Mouse (Mus musculus) embryo, embryonic 11 days (tissue): ENCODE measurements at regions not wholly inside any gene's neighbourhood (a gene's known extent, or its start where the extent isn't known, plus 50 kb on each side); places are given as distances from the start of the nearest gene placed in this dataset.

ENCODE experiments used
- DNase-seq: peaks from one replicate; pipeline ENCODE4 v3.0.0-alpha.2; 2015

DNA sequence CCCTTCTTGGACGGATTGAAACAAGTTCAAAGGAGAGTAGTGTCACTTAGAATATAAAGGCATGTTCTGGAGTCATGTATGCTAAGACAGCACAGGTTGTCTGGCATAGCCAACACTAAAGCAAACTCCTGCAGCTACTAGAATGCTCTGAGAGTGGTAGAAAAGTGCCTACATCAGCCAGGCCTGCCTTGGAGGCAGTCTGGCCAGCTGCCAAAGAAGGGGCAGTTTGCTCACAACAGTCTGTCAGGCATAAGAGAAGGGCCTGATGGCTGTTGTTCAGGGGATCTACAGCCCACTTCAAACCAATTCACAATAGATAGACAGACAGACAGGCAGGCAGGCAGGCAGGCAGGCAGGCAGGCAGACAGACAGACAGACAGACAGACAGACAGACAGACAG lies 136.5 kb upstream of the Dap start:
- DNase-seq: no peak

DNA sequence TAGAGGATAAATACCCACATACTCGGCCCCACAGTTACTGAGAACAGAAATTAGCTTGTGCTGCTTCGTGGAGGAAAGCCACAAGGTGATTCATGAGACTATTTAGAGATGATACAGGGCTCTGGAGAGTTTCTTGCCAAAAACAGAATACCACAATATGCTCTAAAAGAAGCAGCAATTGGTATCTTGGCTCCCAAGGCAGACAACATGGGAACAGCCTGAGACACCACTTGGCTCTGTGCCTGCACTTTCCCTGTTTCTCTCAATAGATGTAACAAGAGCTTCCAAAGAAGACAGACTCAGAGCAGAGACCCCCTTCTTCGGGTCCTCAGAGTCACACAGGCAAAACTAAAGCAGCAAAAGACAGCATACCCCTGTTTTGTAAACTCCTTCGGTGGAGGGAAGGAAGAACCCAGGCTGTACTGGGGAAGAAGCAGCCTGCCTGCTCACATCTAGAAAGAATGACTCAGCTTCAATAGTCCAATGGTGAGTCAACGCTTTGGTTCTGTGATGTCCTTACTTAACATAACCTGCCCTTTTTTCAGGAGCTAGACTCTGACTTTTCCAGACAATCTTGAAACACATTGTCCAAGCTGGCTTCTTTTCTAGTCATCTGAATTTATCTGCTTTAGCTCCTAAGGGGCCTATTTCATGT lies 132.1 kb upstream of the Dap start:
- DNase-seq: no peak

DNA sequence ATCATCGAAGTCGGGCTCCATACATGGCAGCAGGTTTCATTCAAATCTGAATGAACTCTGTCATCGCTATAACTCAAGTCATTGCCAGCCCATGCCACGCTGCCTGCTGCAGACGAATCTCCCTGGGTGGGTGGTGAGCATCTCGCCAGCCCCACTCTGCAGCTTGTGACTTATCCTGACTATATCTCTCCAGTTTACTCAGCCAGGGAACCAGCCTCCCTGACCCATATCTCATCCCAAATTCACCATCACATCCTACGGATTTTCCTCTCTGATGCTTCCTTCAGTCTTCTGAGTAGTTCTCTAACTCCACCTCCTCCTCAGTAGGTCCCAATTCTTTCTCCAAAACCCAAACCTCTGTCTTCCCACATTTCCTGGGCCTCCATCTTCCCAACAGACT lies 127.9 kb upstream of the Dap start:
- DNase-seq: no peak

DNA sequence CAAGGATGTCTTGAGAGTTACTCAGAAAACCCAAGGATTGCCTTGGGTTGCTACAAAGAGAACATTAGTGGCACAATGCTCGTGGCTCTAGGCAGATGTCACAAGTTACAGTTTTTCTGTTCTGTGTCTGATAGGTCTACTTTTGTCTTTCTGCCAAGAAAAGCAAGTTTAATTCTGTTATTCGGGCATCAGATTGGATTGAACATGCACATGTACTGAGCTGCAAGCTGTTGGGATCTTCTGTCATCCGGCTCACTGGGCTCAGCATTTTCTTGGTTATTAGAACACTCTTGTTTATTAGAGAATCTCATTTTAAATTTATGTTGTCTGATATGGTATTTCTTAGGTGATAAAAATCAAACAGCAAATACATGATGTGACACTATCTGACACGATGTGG lies 126.8 kb upstream of the Dap start:
- no peak for DNase-seq

DNA sequence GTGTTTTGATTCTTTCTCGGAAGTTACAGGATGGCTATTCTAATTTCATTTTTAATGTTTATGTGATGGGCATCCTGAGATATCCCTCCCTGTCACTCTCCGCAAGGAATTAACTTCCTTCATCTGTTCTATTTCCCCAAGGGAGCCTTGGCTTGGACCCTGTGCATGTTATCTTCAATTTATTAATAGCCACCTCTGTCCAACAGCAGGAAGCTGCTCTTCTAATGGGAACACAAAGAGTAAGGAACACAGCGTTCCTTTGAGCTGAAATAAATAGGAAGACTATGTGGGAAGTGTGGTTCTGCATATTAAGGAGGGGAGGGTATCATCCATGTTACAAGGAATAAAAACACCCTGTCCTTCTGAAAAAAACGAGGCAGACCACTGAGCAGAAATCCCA lies 119.4 kb upstream of the Dap start:
- no peak for DNase-seq

DNA sequence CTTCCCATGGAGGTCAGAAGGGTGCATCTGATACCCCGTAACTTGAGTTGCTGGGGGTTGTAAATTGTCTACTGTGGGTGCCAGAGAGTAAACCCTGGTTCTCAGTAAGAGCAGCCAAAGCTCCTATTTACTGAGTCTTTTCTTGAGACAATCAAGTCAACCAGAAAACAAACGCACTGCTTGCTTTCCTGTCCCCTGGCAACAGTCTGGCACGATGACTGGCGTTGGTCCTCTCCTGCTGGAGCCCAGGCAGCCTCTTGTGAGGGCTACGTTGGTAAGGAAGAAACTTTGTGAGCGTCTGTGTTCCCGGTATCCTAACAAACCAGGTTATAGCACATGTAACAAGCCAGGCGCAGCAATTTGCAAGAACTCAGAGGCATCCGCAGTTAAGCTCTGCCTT lies 117.2 kb upstream of the Dap start:
- DNase-seq: no peak

DNA sequence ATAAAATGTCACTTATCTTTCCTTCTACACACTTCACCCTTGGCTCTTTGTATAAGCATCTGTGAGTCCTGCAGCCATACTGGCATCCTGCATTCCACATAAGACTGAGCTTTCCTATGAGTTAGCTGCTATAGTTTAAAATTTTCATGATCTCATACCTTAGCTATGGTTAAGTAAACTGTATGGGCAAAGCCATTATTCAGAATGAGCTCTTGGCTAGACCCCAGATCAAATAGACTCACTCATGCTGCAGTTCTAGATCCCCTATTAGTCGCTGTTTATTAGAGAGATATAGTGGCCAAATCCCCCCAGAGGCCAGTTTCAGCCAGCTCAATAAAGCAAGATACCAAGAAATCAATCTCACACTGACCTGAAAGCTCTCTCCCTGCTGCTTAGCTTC lies 110.9 kb upstream of the Dap start:
- DNase-seq: no peak

DNA sequence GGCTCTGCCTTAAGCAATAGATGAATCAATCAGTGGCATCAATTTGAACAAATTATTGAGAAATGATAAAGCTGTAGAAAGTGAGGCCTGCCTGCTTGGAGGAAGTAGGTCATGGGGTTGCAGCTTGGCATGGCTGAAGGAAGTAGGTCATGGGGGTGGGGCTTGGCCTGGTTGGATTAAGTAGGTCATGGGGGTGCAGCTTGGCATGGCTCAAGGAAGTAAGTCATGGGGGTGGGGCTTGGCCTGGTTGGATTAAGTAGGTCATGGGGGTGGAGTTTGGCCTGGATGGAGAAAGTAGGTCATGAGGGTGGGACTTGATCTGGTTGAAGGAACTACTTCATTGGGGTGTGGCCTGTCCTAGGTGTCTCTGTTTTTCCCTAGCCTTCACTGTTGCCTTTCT lies 106.8 kb upstream of the Dap start:
- no peak for DNase-seq

DNA sequence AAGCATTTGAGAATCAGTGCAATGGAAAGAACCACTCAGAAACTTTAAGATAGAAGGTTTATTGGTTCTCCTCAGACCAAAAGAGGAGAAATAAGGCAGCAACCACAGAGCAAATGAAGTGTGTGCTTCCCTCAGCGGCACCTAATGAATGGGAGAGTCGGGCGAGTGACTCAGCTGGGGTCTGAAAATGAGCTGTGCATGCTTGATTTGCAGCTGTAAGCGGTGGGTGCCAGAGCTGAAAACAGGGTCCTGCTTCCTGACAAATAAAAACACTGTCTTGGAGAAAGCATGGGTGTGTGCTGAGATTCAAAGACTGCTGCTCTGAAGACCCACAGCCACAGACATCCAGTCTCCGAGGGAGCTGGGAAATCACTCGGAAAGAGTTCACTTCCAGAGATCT lies 104.0 kb upstream of the Dap start:
- DNase-seq: no peak

DNA sequence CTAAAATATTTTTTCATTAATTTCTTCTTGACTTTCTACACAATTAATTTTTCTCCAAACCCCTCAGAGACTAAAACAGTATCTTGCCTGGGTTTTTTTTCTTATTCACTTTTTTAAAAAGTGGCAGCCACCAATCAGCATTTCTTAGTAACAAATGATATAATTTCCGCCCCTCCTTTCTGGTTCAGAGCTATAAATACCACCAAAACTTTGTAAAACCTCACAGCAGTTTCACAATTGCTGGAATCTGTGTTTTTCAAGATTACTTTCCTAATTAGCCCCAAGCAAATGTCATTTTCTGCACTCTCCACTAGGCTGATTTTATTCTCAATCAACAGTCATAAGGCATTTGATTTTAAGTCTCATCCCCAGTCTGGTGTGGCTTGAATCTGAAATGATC lies 98.3 kb upstream of the Dap start:
- no peak for DNase-seq

DNA sequence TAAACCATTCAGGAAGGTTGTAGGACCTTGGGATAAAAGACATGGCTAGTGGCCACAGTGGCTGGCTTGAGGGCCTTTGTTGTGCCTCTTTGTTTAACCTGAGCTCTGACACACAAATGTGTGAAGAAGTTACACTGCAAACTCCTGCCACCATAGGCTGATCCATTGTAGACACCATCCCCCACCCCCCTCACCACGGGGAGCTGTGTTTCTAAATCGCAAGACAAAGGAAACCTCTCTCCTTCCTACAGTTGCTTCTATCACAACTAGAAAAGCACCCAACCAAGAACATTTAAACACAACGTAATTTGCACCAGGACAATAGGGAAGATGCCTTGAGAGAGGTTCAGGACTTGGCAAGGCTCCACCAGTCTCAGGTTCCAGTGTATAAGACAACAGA lies 97.1 kb upstream of the Dap start:
- DNase-seq: no peak

DNA sequence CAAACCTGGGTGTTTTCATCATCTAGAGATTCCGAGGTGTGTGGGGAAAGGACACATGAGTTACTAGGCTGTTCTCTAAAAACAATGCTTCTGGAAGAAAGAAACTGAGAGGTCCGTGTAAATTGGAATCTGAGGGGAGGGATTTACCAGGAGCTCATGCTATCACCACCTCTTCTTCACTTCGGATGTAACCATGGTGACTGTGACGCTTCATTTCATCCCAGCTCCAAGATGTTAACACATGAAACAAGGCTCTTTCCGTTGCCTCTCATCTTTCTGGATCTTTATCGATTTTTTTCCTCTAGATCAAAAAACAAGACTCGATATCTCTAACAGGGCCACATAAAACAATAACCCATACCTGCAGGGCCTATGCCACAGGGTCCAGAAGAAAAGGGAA lies 89.2 kb upstream of the Dap start:
- DNase-seq: no peak

DNA sequence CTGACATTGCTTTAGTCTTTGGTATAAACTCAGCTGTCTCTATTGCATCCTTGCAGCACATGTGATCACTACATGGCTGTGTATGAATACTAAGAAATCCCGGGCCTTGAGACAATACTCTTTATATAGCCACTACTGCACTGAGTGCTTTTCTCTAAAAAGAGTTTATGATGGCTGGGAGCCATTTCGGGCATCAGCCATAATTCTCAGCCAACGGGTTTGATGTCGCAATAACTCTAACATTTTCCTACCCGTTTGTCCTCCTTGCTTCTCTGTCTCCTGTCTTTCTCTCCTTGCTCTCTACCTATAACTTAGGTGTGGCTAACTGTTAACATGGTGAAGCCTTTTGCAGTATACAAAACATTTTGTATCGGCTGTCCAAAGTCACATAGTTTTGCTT lies 85.5 kb upstream of the Dap start:
- DNase-seq: no peak

DNA sequence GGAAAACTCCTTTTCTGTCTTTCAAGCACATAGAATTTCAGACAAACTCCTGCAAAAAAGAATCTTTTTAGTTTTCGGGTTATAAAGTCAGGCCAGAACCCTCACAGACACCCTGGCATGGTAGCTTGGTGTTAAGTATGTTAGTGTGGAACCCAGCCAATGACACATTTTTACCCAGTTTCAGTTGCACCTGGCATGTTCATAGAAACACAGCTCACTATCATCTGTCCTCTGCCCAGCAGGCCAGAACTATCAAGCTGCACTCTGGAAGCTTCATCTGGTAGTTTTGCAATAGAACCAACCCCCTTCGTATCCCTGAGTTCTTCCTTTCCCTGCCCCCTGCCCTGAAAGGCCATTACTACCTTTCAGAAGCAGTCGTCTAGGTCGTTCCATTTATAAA lies 82.4 kb upstream of the Dap start:
- DNase-seq: no peak

DNA sequence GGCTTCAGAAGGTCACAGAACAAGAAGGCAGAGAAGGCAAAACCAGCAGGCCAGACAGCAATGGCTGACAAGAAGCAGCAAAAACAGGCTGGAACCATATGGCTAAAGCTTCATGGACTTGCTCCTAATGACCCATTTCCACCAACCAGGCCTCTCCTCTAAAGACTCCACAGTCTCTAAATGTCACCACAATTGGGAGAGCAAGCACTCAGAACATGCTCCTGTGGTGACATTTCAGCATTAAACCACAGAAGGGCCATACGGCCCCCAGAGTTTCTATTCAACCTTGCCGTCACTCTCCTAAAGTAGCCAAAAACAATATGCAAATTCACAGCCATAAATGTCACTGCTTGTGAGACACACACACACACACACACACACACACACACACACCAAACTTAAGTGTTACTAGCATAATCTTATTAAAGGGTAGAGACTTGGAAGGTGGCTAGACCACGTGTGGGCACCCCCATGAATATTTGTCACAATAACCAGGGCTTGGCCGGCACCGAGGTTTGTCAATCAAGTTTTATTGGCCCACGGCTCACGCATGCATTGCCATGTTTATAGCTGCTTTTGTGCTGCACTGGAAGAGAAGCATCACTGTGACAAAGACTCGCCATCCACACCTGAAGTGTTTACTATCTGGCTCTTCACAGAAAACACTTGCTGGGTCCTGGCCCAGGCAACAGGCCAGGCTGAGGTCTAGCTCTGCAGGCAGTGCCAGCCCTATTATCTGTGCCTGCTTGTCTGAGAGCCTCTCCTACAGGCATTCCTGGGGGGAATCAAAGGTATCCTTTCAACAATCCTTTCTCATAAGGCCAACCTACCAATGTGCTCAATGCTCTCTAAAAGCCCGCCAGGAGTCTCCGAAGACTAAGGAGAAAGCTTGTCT lies 75.6 kb upstream of the Dap start:
- no peak for DNase-seq

DNA sequence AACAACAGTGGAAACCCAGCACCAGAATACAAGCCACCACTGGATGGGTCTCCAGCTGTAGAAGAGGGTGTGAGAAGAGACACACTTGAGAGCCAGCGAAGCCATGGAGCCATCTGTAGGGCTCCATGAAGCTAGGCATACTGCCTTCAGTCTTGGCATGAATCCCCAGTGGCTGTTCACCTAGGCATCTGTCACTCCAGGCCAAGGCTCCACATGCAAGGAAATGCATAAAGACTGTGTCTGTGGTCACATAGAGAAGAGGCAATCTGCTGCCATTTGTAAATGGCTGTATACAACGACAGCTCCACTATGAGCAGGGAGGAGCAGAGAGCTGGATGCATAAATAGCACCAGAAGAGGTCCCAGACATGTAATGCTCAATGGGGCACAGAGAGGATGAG lies 74.3 kb upstream of the Dap start:
- no peak for DNase-seq

DNA sequence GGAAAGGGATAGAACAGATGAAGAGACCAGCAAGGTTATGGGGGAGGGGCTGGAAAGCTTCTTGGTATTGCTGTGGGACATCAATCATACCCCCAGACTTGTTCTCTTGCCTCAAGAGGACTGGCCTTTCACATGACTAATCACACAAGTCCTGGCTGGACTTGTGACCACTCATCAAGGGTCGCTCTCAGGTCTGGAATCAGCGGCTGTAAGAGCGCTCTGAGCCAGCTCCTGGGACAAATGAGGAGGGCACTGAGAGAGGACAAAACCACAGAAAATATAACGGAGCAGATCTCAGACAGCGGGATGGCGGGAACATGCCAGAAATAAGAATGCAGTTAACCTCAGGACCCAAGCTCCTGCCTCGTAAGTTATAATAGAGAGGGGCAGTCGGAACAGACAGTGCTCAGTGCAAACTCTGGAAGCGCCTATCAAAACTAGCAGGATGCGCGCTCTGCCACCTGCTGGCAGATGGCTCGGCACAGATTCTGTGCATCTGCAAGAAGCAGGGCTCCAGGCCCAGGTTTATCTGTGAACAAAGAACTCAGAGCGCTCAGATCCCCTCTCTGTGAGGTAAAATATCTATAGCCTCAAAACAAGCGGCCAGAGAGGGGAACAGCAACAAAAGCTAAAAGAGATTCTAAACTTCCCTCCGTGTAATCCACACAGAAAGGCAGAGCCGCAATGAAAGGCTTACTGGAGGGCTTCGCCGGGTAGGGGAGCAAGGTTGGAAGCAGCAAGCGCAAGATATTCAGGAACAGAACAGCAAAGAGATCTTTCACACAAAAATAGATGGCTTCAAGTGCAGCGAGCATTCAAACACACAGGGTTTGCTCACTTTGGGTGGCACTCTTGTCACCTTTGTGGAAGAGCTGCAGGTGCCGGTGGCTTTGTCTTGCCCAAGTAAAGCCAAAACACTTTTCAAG lies 73.3 kb upstream of the Dap start:
- DNase-seq: peak; percentile 80

DNA sequence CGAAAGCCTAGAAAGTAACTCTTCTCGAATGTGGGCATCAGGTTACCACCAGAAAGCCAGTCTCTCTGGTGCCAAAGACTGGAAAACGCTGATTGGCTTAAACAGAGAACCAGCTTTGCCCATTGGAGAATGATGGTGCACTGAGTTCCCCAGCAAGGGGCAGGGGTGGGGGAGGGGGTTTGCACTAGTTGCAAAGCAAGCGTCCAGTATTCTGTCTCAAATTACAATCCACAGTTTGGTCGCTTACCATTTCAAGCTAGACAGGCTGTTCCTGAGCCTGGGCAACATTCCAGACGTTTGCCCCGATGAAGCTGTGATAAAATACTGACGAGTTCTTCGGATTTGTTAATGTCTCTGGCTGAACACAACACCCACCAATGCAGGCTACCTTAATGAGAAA lies 69.0 kb upstream of the Dap start:
- peak; percentile 64 for DNase-seq

DNA sequence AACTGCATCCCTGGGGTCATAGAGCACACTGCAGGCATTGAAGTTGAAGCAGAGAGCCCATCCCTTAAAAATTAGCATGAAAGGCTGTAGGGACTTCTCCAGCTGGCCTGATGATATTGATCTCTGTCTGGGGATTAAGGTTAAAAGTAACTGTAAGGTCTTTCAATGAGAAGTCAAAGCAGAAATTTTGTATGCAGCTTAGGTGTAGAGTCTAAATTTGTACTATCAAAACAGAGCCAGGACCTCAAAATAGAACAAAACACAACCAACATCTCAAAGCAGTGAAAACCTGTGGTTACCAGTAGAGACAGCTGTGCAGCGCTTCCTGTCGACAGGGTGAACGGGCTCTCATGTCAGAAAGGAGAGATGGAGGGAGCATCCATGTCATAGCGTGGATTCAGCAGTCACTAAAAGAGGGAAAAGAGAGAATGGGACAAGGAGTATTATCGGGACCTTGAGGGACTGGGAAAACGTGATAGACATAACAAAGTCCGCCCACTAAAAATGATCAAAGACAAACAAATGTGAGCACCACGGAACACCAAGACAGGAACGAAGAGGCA lies 57.5 kb upstream of the Dap start:
- DNase-seq: no peak

DNA sequence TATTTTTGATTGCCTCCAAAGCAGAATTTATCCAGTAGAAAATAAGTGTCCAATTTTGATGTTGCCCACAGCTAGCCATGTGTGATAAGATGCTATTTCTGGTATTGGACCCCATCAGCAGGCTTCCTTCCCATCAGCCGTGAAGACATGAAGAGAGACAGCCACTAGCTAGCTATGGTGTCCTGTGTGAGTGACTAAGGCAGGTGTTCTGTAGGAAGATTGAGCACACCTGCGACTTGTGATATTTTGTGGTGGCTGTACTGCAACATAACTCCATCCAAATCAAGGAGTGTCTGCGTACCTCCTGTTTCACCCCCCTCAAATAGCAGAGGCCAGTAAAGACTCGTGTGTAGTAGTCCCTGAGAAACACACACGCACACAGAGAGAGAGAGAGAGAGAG lies 56.6 kb upstream of the Dap start:
- DNase-seq: no peak

DNA sequence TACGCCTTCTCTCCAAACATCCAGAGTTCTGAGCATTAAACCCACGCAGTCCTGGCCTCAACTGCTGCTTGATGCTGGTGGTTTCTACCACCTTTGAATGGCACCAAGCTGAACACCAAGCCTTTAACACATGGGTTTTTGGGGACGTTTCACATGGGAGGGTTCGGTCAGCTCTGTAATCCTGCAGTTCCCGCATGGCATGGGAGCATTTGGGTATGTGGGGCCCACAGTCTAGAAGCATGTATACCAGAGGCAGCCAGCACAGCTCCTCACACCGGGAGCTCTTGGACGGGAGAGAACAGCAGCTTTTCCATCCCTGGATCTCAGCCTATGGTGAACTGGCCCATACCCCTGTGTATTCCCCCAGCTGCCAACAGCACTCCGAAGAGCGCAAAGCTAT lies 55.9 kb upstream of the Dap start:
- no peak for DNase-seq

DNA sequence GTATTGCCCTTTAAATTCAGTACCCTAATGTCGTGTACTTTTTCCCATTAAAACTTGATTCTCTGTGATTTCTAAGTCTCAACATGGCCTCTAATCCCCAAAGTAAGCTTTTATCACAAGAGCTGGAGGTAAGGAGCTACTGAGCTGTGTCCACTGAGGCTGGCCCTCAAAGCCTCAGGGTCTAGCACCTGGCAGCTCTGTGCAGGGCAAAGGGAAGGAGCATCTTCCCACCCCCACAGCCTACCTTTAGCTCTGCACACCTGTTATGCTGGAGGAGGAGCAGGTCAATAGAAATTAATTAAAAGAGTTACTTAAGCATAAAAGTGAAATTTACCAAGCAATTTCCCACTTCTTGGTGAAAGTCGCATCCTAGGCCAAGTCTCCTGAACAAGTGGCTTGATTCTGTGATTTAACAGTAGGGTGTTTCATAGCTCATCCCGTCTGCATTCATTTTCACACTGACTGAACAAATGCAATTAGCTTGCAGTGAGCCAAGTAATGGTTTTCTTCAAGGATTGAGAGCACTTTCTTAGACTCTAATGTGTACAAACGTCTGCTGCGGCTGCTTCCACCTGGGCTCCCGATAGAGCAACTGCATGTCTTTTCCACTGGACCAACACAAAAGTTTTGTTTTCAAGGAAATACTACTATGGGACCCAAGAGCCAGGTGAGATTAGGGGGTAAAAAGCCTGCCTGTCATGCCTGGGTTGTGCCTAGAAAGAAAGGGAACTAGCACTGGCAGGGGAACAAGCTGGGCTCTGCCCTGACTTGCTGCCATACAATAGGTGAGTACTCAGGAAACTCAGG lies 50.6 kb upstream of the Dap start:
- DNase-seq: no peak
